ENCODE assay signal across 19 mouse cellular contexts in genomic region chr6:145100923-145101322, GRCm38 (mm10). TPM values are rescaled to one million over a fixed set of nuclear protein-coding genes. Genes with fewer than 3 reads are reported as not detected.
DNase-seq lines count a peak whose midpoint lies in the region; ATAC-seq and TF ChIP-seq lines count a peak whose summit lies in the region.
"Had no signal": no experiment of that assay in that cellular context is flagged by ENCODE, and none has a peak within 500 bp of the region (broad histone marks: within the 10 kb centered on the region; RNA-seq: fewer than 3 reads in every experiment).

No protein-coding gene starts in this region.

- no peaks in the 10 kb centered on the region for H3K36me3 ChIP-seq in heart, embryonic 12.5 days
- no peaks in the 10 kb centered on the region for H3K36me3 ChIP-seq in thymus, adult 2 months (ENCODE audit: control insufficient read depth, insufficient read depth, low read length)
- H3K36me3 ChIP-seq: embryonic facial prominence, embryonic 12.5 days; hindbrain, embryonic 12.5 days; lung, embryonic 15.5 days; neural tube, embryonic 13.5 days had no signal

- H3K27me3 ChIP-seq in heart, embryonic 12.5 days (replicated peaks) = no peaks in the 10 kb centered on the region
- H3K27me3 ChIP-seq in thymus, adult 2 months (ENCODE audit: control insufficient read depth, insufficient read depth, low read length) = no peaks in the 10 kb centered on the region
- H3K27me3 ChIP-seq: embryonic facial prominence, embryonic 12.5 days; forebrain, embryonic 13.5 days; hindbrain, embryonic 12.5 days; lung, embryonic 15.5 days; neural tube, embryonic 13.5 days had no signal

- no peaks in the 10 kb centered on the region for H3K9me3 ChIP-seq in heart, embryonic 12.5 days (replicated peaks)
- H3K9me3 ChIP-seq: embryonic facial prominence, embryonic 12.5 days; forebrain, embryonic 13.5 days; hindbrain, embryonic 12.5 days; lung, embryonic 15.5 days; neural tube, embryonic 13.5 days had no signal

- 37% methylated on average over 9 of the region's 9 CpGs for WGBS in heart, embryonic 12.5 days
- 8% methylated on average over 9 of the region's 9 CpGs for WGBS in thymus, adult 2 months

- no peak overlapping the region for H3K9ac ChIP-seq in heart, embryonic 12.5 days
- H3K9ac ChIP-seq: embryonic facial prominence, embryonic 12.5 days; forebrain, embryonic 13.5 days; hindbrain, embryonic 12.5 days; lung, embryonic 15.5 days; neural tube, embryonic 13.5 days had no signal

- H3K4me2 ChIP-seq in heart, embryonic 12.5 days = peak overlapping the region; percentile 10; the same call in 1 of the 2 replicates
- H3K4me2 ChIP-seq: embryonic facial prominence, embryonic 12.5 days; forebrain, embryonic 13.5 days; hindbrain, embryonic 12.5 days; lung, embryonic 15.5 days; midbrain, embryonic 11.5 days; neural tube, embryonic 13.5 days had no signal

- TF ChIP-seq CTCF in thymus, adult 2 months (IDR thresholded peaks at IDR 0.05; ENCODE audit: borderline replicate concordance, control insufficient read depth, extremely low read depth, insufficient read depth, low read length, poor library complexity) = no peak

- no peak overlapping the region for H3K27ac ChIP-seq in heart, embryonic 12.5 days (ENCODE audit: poor library complexity, severe bottlenecking)
- peak overlapping the region; percentile 59 for H3K27ac ChIP-seq in thymus, adult 2 months (ENCODE audit: control insufficient read depth, insufficient read depth, low read length)
- H3K27ac ChIP-seq: embryonic facial prominence, embryonic 12.5 days; forebrain, embryonic 13.5 days; hindbrain, embryonic 12.5 days; left cerebral cortex, adult 2 months; lung, embryonic 15.5 days; neural tube, embryonic 13.5 days had no signal

- ATAC-seq in heart, embryonic 12.5 days (ENCODE audit: insufficient number of reproducible peaks, low FRiP score) = no peak
- no peak for ATAC-seq in cerebellum, adult (ENCODE audit: insufficient number of reproducible peaks, low FRiP score, low TSS enrichment)
- ATAC-seq: forebrain, embryonic 13.5 days had no signal

- intact Hi-C loops in heart, postnatal 10 days (cut with DNase I) = no loop called here

- TF ChIP-seq POLR2A in thymus, adult 2 months (IDR thresholded peaks at IDR 0.05; ENCODE audit: control insufficient read depth, extremely low read depth, insufficient read depth, low read length, poor library complexity) = no peak

- no peak for DNase-seq in heart, postnatal 10 days
- DNase-seq in thymus, adult 2 months = peak; percentile 24
- DNase-seq in thymus, adult 18-20 months = no peak
- peak; percentile 72 for DNase-seq in induced T-regulatory cell, adult 2 months (ENCODE audit: low read depth)
- peak; percentile 40 for DNase-seq in thymus, postnatal 4 days
- DNase-seq in cerebellum, adult 8-10 months = no peak
- DNase-seq: cerebellum, postnatal 25 days; gastrocnemius, postnatal 14 days; kidney, adult 11 months; kidney, postnatal 4 days had no signal

- peaks cover 13% of the 10 kb centered on the region for H3K4me1 ChIP-seq in heart, embryonic 12.5 days (replicated peaks)
- peaks cover 31% of the 10 kb centered on the region for H3K4me1 ChIP-seq in thymus, adult 2 months (replicated peaks; ENCODE audit: control insufficient read depth, insufficient read depth, low read length)
- H3K4me1 ChIP-seq: embryonic facial prominence, embryonic 12.5 days; forebrain, embryonic 13.5 days; hindbrain, embryonic 12.5 days; neural tube, embryonic 13.5 days had no signal

- H3K4me3 ChIP-seq in heart, embryonic 12.5 days = no peak overlapping the region
- no peak overlapping the region for H3K4me3 ChIP-seq in thymus, adult 2 months (ENCODE audit: control insufficient read depth, insufficient read depth, low read length)
- H3K4me3 ChIP-seq: embryonic facial prominence, embryonic 12.5 days; forebrain, embryonic 13.5 days; hindbrain, embryonic 12.5 days; left cerebral cortex, adult 2 months; lung, embryonic 15.5 days; neural tube, embryonic 13.5 days had no signal

RNA-seq across cellular contexts. Expression of gene Lrmp, which starts 14.5 kb away (rescaled TPM):
- 2.3 and 2.7 TPM in 2 replicates for polyA plus RNA-seq in heart, embryonic 12.5 days (2016; fragmentation: Nextera tagmentation; extraction: Ambion mirVana)
- total RNA-seq in heart, postnatal 10 days (2021) = 1 to 10 TPM; 1.7 to 2.1 TPM
- polyA plus RNA-seq in thymus, adult 2 months (2012; rRNA removed) = 261 and 279 TPM in 2 replicates

RNA-seq across cellular contexts. Expression of gene Bcat1, which starts 24.9 kb away (rescaled TPM):
- 11.1 and 11.2 TPM in 2 replicates for polyA plus RNA-seq in heart, embryonic 12.5 days (2016; fragmentation: Nextera tagmentation; extraction: Ambion mirVana)
- total RNA-seq in heart, postnatal 10 days (2021) = 1 to 10 TPM; 3.0 to 4.0 TPM
- polyA plus RNA-seq in thymus, adult 2 months (2012; rRNA removed) = 1.9 and 3.1 TPM in 2 replicates

Comparison
In these comparisons a context has a peak if more than half of its experiments do, and no peak if none do; other contexts are left out.
1. DNase-seq: peak in thymus, adult 2 months (single experiment), induced T-regulatory cell, adult 2 months (single experiment) and thymus, postnatal 4 days (single experiment); none in heart, postnatal 10 days (0 of 2), thymus, adult 18-20 months (0 of 2) and cerebellum, adult 8-10 months (single experiment).
2. RNA of gene Lrmp, which starts 14.5 kb away (polyA plus RNA-seq): 261 to 279 TPM in thymus, adult 2 months; 2.3 to 2.7 TPM in heart, embryonic 12.5 days; every median in the first group is over 10 times any median in the second.